Mouse (Mus musculus) lung, embryonic 14.5 days (tissue): ENCODE measurements around the gene Bud13. TPM values are rescaled to one million over a fixed set of nuclear protein-coding genes. Genes with fewer than 3 reads are reported as not detected.
A peak's percentile ranks its signal among the peaks of the same experiment; 100 is the strongest.
"Not testable (repeated sequence)": the region's sequence is repeated elsewhere in the genome, so short reads cannot be mapped to it uniquely, and the experiment has no call there.

Experiments
- ATAC-seq: fragments of 200-750 bp; cut with Nextera tagmentation; 2 replicates; pipeline ENCODE4 v1.8.0; 2017; ENCODE audit warnings: mild to moderate bottlenecking, moderate TSS enrichment, moderate library complexity; ENCODE audit not compliant: insufficient read depth
- DNase-seq: peaks from one replicate; pipeline ENCODE4 v3.0.0-alpha.2; 2015
- H3K27ac ChIP-seq: fragments of 300-500 bp; sonication (generic); 2 replicates; pipeline ENCODE4 v1.5.1; 2014; ENCODE audit warnings: low read depth, mild to moderate bottlenecking, moderate library complexity
- H3K27me3 ChIP-seq: fragments of 300-500 bp; sonication (generic); 2 replicates; pipeline ENCODE4 v1.6.1; 2014; ENCODE audit warnings: low read length, control low read depth; ENCODE audit not compliant: insufficient read depth
- H3K36me3 ChIP-seq: fragments of 300-500 bp; sonication (generic); 2 replicates; pipeline ENCODE4 v1.6.1; 2014; ENCODE audit warnings: control low read depth; ENCODE audit not compliant: insufficient read depth
- H3K4me1 ChIP-seq: fragments of 300-500 bp; sonication (generic); 2 replicates; pipeline ENCODE4 v1.6.1; 2014; ENCODE audit warnings: antibody characterized with exemption, control low read depth; ENCODE audit not compliant: insufficient read depth
- H3K4me2 ChIP-seq: fragments of 300-500 bp; sonication (generic); 2 replicates; pipeline ENCODE4 v1.6.1; 2014; ENCODE audit warnings: mild to moderate bottlenecking
- H3K4me3 ChIP-seq: fragments of 300-500 bp; sonication (generic); 2 replicates; pipeline ENCODE4 v1.5.1; 2014; ENCODE audit warnings: low read depth, low read length
- H3K9ac ChIP-seq: fragments of 300-500 bp; sonication (generic); 2 replicates; pipeline ENCODE4 v1.6.1; 2014
- H3K9me3 ChIP-seq: fragments of 300-500 bp; sonication (generic); 2 replicates; pipeline ENCODE4 v1.6.1; 2016; ENCODE audit warnings: low read depth, low read length, control low read depth
- CTCF ChIP-seq: IDR thresholded peaks from 2 replicates; pipeline ENCODE4 v1.5.1; 2016; ENCODE audit warnings: antibody characterized with exemption, low read depth
- WGBS: fragments of 180-500 bp; shearing (Covaris S2); extraction: QIAGEN DNeasy Blood & Tissue Kit; methylation state at CpG from one replicate; pipeline ENCODE4 v1.1.7; 2014; 5-methylcytosine and 5-hydroxymethylcytosine counted together
- polyA plus RNA-seq: library from polyadenylated mRNA; unstranded; fragments of >200 nt; fragmentation: Nextera tagmentation; extraction: Ambion mirVana; gene quantifications from 2 replicates; pipeline ENCODE4 v1.2.1, GENCODE M21; 2014

Bud13 gene
- polyA plus RNA-seq, 1 experiment from 2014 or later, result 27.6 TPM

- Histone ChIP-seq H3K9ac (no peak overlapping the region), H3K36me3 (no peaks in the 10 kb centered on the region), H3K27ac (no peak overlapping the region), H3K4me1 (no peaks in the 10 kb centered on the region), H3K4me2 (no peak overlapping the region), H3K9me3 (no peaks in the 10 kb centered on the region), H3K4me3 (no peak overlapping the region), H3K27me3 (no peaks in the 10 kb centered on the region)
- DNase-seq (no peak), ATAC-seq (no peak)
- TF ChIP-seq CTCF, result no peak
- 60% methylated on average over 8 of the region's 8 CpGs for WGBS
Measured at GRCm38 (mm10) chr9:46316909-46317308, 34.1 kb downstream of the Bud13 start.

GRCm38 (mm10) chr9:46317957-46318356, 35.1 kb downstream of the Bud13 start:
- no peak overlapping the region for H3K9ac ChIP-seq
- no peaks in the 10 kb centered on the region for H3K9me3 ChIP-seq
- no peaks in the 10 kb centered on the region for H3K4me1 ChIP-seq
- ATAC-seq (no peak), DNase-seq (no peak)
- H3K27me3 ChIP-seq, result no peaks in the 10 kb centered on the region
- no peak overlapping the region for H3K4me2 ChIP-seq
- no peak overlapping the region for H3K4me3 ChIP-seq
- H3K36me3 ChIP-seq, result no peaks in the 10 kb centered on the region
- 88% methylated on average over 3 of the region's 3 CpGs for WGBS
- TF ChIP-seq CTCF, result peak; percentile 26; the same call in 1 of the 2 replicates
- no peak overlapping the region for H3K27ac ChIP-seq

DNA sequence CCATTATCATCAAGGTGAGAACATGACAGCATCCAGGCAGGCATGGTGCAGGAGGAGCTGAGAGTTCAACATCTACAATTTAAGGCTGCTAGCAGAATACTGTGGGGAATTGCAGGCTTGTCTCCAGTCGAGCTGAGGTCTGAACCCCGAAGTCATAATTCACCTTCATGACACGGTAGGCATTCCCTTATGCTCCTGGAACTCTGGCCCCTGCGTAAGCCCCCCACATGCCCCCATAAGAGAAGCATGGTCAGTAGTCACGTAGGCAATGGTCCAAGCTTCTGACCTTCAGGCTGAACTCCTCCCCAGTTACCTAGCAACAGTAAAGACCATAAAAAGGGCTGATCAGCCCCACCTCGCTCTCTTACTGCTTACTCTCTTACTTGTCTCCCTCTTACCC, 37.1 kb downstream of the Bud13 start, which contains the start of gene 4931429L15Rik:
Gene 4931429L15Rik, minus strand, starts transcription at position 101 of the 400 bp plus-strand sequence.
- not testable (repeated sequence) for DNase-seq, H3K36me3 ChIP-seq, H3K4me2 ChIP-seq, H3K9ac ChIP-seq, H3K27ac ChIP-seq, H3K4me3 ChIP-seq, ATAC-seq, H3K4me1 ChIP-seq, H3K27me3 ChIP-seq, H3K9me3 ChIP-seq
- WGBS, result 73% methylated on average over 6 of the region's 6 CpGs

GRCm38 (mm10) chr9:46320461-46320860, 37.7 kb downstream of the Bud13 start:
- Histone ChIP-seq H3K27me3 (no peaks in the 10 kb centered on the region), H3K9me3 (no peaks in the 10 kb centered on the region), H3K4me3 (no peak overlapping the region), H3K9ac (no peak overlapping the region), H3K36me3 (no peaks in the 10 kb centered on the region), H3K4me2 (no peak overlapping the region), H3K4me1 (no peaks in the 10 kb centered on the region), H3K27ac (no peak overlapping the region)
- 87% methylated on average over 2 of the region's 2 CpGs for WGBS
- DNase-seq (no peak), ATAC-seq (no peak)
- no peak for TF ChIP-seq CTCF

DNA sequence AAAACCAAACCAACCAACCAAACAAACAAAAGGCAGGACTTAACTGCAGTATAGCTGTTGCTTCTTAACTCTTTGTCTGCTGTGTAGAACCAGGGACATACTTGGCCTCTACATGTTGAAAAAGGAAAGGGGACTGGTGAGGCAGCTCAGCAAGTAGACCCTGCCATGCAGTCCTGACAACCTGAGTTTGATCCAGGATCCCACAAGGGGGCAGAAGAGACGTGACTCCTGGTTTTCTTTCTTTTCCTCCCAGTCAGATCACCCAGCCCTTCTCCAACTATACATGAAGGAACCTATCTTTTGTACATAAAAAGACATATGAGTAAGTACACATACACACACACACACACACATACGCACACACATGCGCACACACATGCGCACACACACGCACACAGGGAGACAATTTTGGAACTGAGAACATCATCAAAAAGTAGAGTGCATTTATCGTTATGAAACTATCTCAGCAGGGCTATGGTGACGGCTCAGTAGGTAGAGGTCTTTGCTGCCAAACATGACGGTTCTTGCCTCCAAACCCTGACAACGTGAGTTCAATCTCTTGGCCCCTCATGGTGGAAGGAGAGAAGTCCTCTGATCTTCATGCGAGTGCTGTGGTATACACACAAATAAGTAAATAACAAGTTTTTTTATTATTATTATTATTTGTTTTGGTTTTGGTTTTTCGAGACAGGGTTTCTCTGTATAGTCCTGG, 44.0 kb downstream of the Bud13 start:
- no peak for ATAC-seq
- TF ChIP-seq CTCF, result no peak
- Histone ChIP-seq H3K27me3 (no peaks in the 10 kb centered on the region), H3K4me2 (no peak overlapping the region), H3K9ac (no peak overlapping the region), H3K9me3 (no peaks in the 10 kb centered on the region), H3K27ac (no peak overlapping the region), H3K36me3 (no peaks in the 10 kb centered on the region), H3K4me1 (0 out of 2 replicates have a peak, but pooled peaks cover 3% of the 10 kb centered on the region), H3K4me3 (no peak overlapping the region)
- 90% methylated on average over 11 of the region's 11 CpGs for WGBS
- no peak for DNase-seq

GRCm38 (mm10) chr9:46327706-46328571, 45.1 kb downstream of the Bud13 start:
- Histone ChIP-seq H3K27ac (no peak overlapping the region), H3K27me3 (no peaks in the 10 kb centered on the region), H3K4me1 (0 out of 2 replicates have a peak, but pooled peaks cover 3% of the 10 kb centered on the region), H3K4me2 (peak overlapping the region; percentile 69), H3K36me3 (no peaks in the 10 kb centered on the region), H3K9me3 (no peaks in the 10 kb centered on the region), H3K9ac (no peak overlapping the region), H3K4me3 (no peak overlapping the region)
- ATAC-seq, result no peak
- no peak for DNase-seq
- TF ChIP-seq CTCF, result peak; percentile 35; the same call in 1 of the 2 replicates
- 68% methylated on average over 25 of the region's 25 CpGs for WGBS
